Mouse (Mus musculus): ENCODE measurements at regions not wholly inside any gene's neighbourhood (a gene's known extent, or its start where the extent isn't known, plus 50 kb on each side); places are given as distances from the start of the nearest gene placed in this dataset.
"Not testable (repeated sequence)": the region's sequence is repeated elsewhere in the genome, so short reads cannot be mapped to it uniquely, and the experiment has no call there.

- no peak for DNase-seq (ENCODE audit: low spot score in 2 of 2)
Measured at GRCm38 (mm10) chr2:72615869-72616268, 139.9 kb downstream of the Cdca7 start.

GRCm38 (mm10) chr2:72616412-72616811 lies 140.5 kb downstream of the Cdca7 start:
- DNase-seq (ENCODE audit: low spot score in 2 of 2): no peak

- no peak for DNase-seq (ENCODE audit: low spot score in 2 of 2)
Measured at GRCm38 (mm10) chr2:72619446-72619845, 143.5 kb downstream of the Cdca7 start.

- no peak for DNase-seq (ENCODE audit: low spot score in 2 of 2)
Measured at GRCm38 (mm10) chr2:72620182-72620652, 144.3 kb downstream of the Cdca7 start.

GRCm38 (mm10) chr2:72627915-72628314 lies 152.0 kb downstream of the Cdca7 start:
- no peak for DNase-seq (ENCODE audit: low spot score in 2 of 2)

- no peak for DNase-seq (ENCODE audit: low spot score in 2 of 2)
Measured at GRCm38 (mm10) chr2:72628626-72629470, 152.9 kb downstream of the Cdca7 start.

GRCm38 (mm10) chr2:72629691-72630461 lies 153.9 kb downstream of the Cdca7 start:
- DNase-seq (ENCODE audit: low spot score in 2 of 2): no peak

GRCm38 (mm10) chr2:72637881-72638620 lies 162.1 kb downstream of the Cdca7 start:
- DNase-seq (ENCODE audit: low spot score in 2 of 2): no peak

- no peak for DNase-seq (ENCODE audit: low spot score in 2 of 2)
Measured at GRCm38 (mm10) chr2:72639022-72639421, 163.1 kb downstream of the Cdca7 start.

- DNase-seq (ENCODE audit: low spot score in 2 of 2): no peak
Measured at GRCm38 (mm10) chr2:72641228-72641627, 165.3 kb downstream of the Cdca7 start.

- DNase-seq (ENCODE audit: low spot score in 2 of 2): no peak
Measured at GRCm38 (mm10) chr2:72644151-72644843, 168.3 kb downstream of the Cdca7 start.

- DNase-seq (ENCODE audit: low spot score in 2 of 2): no peak
Measured at GRCm38 (mm10) chr2:72647642-72648041, 171.7 kb downstream of the Cdca7 start.

GRCm38 (mm10) chr2:72648294-72648693 lies 172.3 kb downstream of the Cdca7 start:
- DNase-seq (ENCODE audit: low spot score in 2 of 2): no peak

GRCm38 (mm10) chr2:72655864-72656263 lies 179.9 kb downstream of the Cdca7 start:
- no peak for DNase-seq (ENCODE audit: low spot score in 2 of 2)

GRCm38 (mm10) chr2:72657101-72657920 lies 181.4 kb downstream of the Cdca7 start:
- DNase-seq (ENCODE audit: low spot score in 2 of 2): no peak

GRCm38 (mm10) chr2:72662396-72662795 lies 186.4 kb downstream of the Cdca7 start:
- no peak for DNase-seq (ENCODE audit: low spot score in 2 of 2)

GRCm38 (mm10) chr2:72662979-72663780 lies 187.2 kb downstream of the Cdca7 start:
- no peak for DNase-seq (ENCODE audit: low spot score in 2 of 2)

GRCm38 (mm10) chr2:72667396-72667795 lies 191.4 kb downstream of the Cdca7 start:
- DNase-seq (ENCODE audit: low spot score in 2 of 2): not testable (repeated sequence)

All from frontal cortex, postnatal 14 days (tissue).